Mouse (Mus musculus) lung, embryonic 15.5 days (tissue): ENCODE results near the gene Pax2. TPM values are rescaled to one million over a fixed set of nuclear protein-coding genes. Genes with fewer than 3 reads are reported as not detected.
"Not testable (repeated sequence)": the region's sequence is repeated elsewhere in the genome, so short reads cannot be mapped to it uniquely, and the experiment has no call there.

Experiments used
- ATAC-seq: fragments of 200-750 bp; cut with Nextera tagmentation; 2 replicates; pipeline ENCODE4 v1.8.0; 2017; ENCODE audit warnings: moderate number of reproducible peaks, borderline replicate concordance; ENCODE audit not compliant: low FRiP score, low TSS enrichment; ENCODE audit errors: extremely low read depth
- H3K27ac ChIP-seq: fragments of 300-500 bp; sonication (generic); 2 replicates; pipeline ENCODE4 v1.5.1; 2015; ENCODE audit warnings: moderate library complexity, mild to moderate bottlenecking, inconsistent platforms
- H3K27me3 ChIP-seq: fragments of 300-500 bp; sonication (generic); 2 replicates; pipeline ENCODE4 v1.6.1; 2015; ENCODE audit warnings: inconsistent platforms
- H3K36me3 ChIP-seq: fragments of 300-500 bp; sonication (generic); 2 replicates; pipeline ENCODE4 v1.6.1; 2015; ENCODE audit warnings: inconsistent platforms
- H3K4me1 ChIP-seq: fragments of 300-500 bp; sonication (generic); 2 replicates; pipeline ENCODE4 v1.6.1; 2015; ENCODE audit warnings: inconsistent platforms
- H3K4me2 ChIP-seq: fragments of 300-500 bp; sonication (generic); 2 replicates; pipeline ENCODE4 v1.6.1; 2015; ENCODE audit warnings: inconsistent platforms, mild to moderate bottlenecking, moderate library complexity
- H3K4me3 ChIP-seq: fragments of 300-500 bp; sonication (generic); 2 replicates; pipeline ENCODE4 v1.5.1; 2015; ENCODE audit warnings: mild to moderate bottlenecking, inconsistent platforms
- H3K9ac ChIP-seq: fragments of 300-500 bp; sonication (generic); 2 replicates; pipeline ENCODE4 v1.6.1; 2015; ENCODE audit warnings: inconsistent platforms
- H3K9me3 ChIP-seq: fragments of 300-500 bp; sonication (generic); 2 replicates; pipeline ENCODE4 v1.6.1; 2016; ENCODE audit warnings: inconsistent platforms
- WGBS: fragments of 180-500 bp; shearing (Covaris S2); methylation state at CpG from one replicate; pipeline ENCODE4 v1.1.7; 2015; 5-methylcytosine and 5-hydroxymethylcytosine counted together
- polyA plus RNA-seq: library from polyadenylated mRNA; unstranded; fragments of >200 nt; fragmentation: Nextera tagmentation; extraction: Ambion mirVana; gene quantifications from 2 replicates; pipeline ENCODE4 v1.2.1, GENCODE M21; 2015

Pax2 gene
- polyA plus RNA-seq, 1 experiment from 2014 or later: 0.10 TPM

- no peak for ATAC-seq
- Histone ChIP-seq H3K4me2 (no peak overlapping the region), H3K9me3 (no peaks in the 10 kb centered on the region), H3K36me3 (no peaks in the 10 kb centered on the region), H3K27me3 (peaks cover 83% of the 10 kb centered on the region), H3K4me3 (no peak overlapping the region), H3K9ac (no peak overlapping the region), H3K4me1 (peaks cover 27% of the 10 kb centered on the region), H3K27ac (no peak overlapping the region)
- 31% methylated on average over 1 of the region's 1 CpGs for WGBS
These were observed 77.5 kb downstream of the Pax2 start for GRCm38 (mm10) chr19:44833391-44833790.

- H3K9ac ChIP-seq: no peak overlapping the region
- no peak overlapping the region for H3K4me2 ChIP-seq
- no peak overlapping the region for H3K27ac ChIP-seq
- WGBS: 7% methylated on average over 11 of the region's 11 CpGs
- H3K36me3 ChIP-seq: no peaks in the 10 kb centered on the region
- no peak overlapping the region for H3K4me3 ChIP-seq
- ATAC-seq: no peak
- H3K4me1 ChIP-seq: peaks cover 27% of the 10 kb centered on the region
- H3K27me3 ChIP-seq: peaks cover 89% of the 10 kb centered on the region
- no peaks in the 10 kb centered on the region for H3K9me3 ChIP-seq
These were observed 78.6 kb downstream of the Pax2 start for GRCm38 (mm10) chr19:44834218-44835041.

- Histone ChIP-seq H3K4me3 (peak overlapping the region; percentile 48), H3K9me3 (no peaks in the 10 kb centered on the region), H3K27ac (no peak overlapping the region), H3K27me3 (peaks cover 97% of the 10 kb centered on the region), H3K4me2 (peak overlapping the region; percentile 81), H3K9ac (no peak overlapping the region), H3K4me1 (peaks cover 27% of the 10 kb centered on the region), H3K36me3 (no peaks in the 10 kb centered on the region)
- no peak for ATAC-seq
- 3% methylated on average over 34 of the region's 34 CpGs for WGBS
These were observed 79.4 kb downstream of the Pax2 start for GRCm38 (mm10) chr19:44835042-44835930.

GRCm38 (mm10) chr19:44835931-44836861, 80.4 kb downstream of the Pax2 start:
- ATAC-seq: peak; percentile 39
- WGBS: 1% methylated on average over 67 of the region's 71 CpGs
- Histone ChIP-seq H3K4me2 (peak overlapping the region; percentile 81), H3K36me3 (no peaks in the 10 kb centered on the region), H3K4me1 (peaks cover 27% of the 10 kb centered on the region), H3K4me3 (peak overlapping the region; percentile 48), H3K27me3 (peaks cover 90% of the 10 kb centered on the region), H3K9ac (no peak overlapping the region), H3K27ac (no peak overlapping the region), H3K9me3 (no peaks in the 10 kb centered on the region)

- Histone ChIP-seq H3K9ac (no peak overlapping the region), H3K4me2 (peak overlapping the region; percentile 81), H3K4me1 (peaks cover 27% of the 10 kb centered on the region), H3K27ac (no peak overlapping the region), H3K36me3 (no peaks in the 10 kb centered on the region), H3K9me3 (no peaks in the 10 kb centered on the region), H3K4me3 (peak overlapping the region; percentile 48), H3K27me3 (peaks cover 77% of the 10 kb centered on the region)
- WGBS: 2% methylated on average over 37 of the region's 37 CpGs
- ATAC-seq: no peak
These were observed 81.8 kb downstream of the Pax2 start for GRCm38 (mm10) chr19:44837426-44838205.

GRCm38 (mm10) chr19:44838321-44838720, 82.5 kb downstream of the Pax2 start:
- H3K36me3 ChIP-seq: no peaks in the 10 kb centered on the region
- peaks cover 27% of the 10 kb centered on the region for H3K4me1 ChIP-seq
- no peak overlapping the region for H3K9ac ChIP-seq
- H3K27ac ChIP-seq: no peak overlapping the region
- 11% methylated on average over 9 of the region's 9 CpGs for WGBS
- H3K27me3 ChIP-seq: peaks cover 73% of the 10 kb centered on the region
- H3K9me3 ChIP-seq: no peaks in the 10 kb centered on the region
- no peak for ATAC-seq
- no peak overlapping the region for H3K4me3 ChIP-seq
- peak overlapping the region; percentile 81; the same call in 1 of the 2 replicates for H3K4me2 ChIP-seq

- H3K4me2 ChIP-seq, H3K27ac ChIP-seq, H3K36me3 ChIP-seq, ATAC-seq, H3K4me3 ChIP-seq, H3K4me1 ChIP-seq, H3K9me3 ChIP-seq, H3K9ac ChIP-seq: not testable (repeated sequence)
- 87% methylated on average over 15 of the region's 15 CpGs for WGBS
- peaks cover 41% of the 10 kb centered on the region for H3K27me3 ChIP-seq
These were observed 86.8 kb downstream of the Pax2 start for GRCm38 (mm10) chr19:44842661-44843060.

- no peak overlapping the region for H3K4me3 ChIP-seq
- 68% methylated on average over 12 of the region's 12 CpGs for WGBS
- peaks cover 8% of the 10 kb centered on the region; the same call in 1 of the 2 replicates for H3K27me3 ChIP-seq
- no peaks in the 10 kb centered on the region for H3K4me1 ChIP-seq
- H3K36me3 ChIP-seq: no peaks in the 10 kb centered on the region
- H3K27ac ChIP-seq: no peak overlapping the region
- ATAC-seq: no peak
- no peaks in the 10 kb centered on the region for H3K9me3 ChIP-seq
- H3K9ac ChIP-seq: no peak overlapping the region
- H3K4me2 ChIP-seq: no peak overlapping the region
These were observed 93.6 kb downstream of the Pax2 start for GRCm38 (mm10) chr19:44849465-44849864.

- Histone ChIP-seq H3K9me3 (no peaks in the 10 kb centered on the region), H3K27me3 (peaks cover 6% of the 10 kb centered on the region; the same call in 1 of the 2 replicates), H3K27ac (no peak overlapping the region), H3K4me1 (no peaks in the 10 kb centered on the region), H3K4me3 (no peak overlapping the region), H3K9ac (no peak overlapping the region), H3K4me2 (no peak overlapping the region), H3K36me3 (no peaks in the 10 kb centered on the region)
- ATAC-seq: no peak
- 85% methylated on average over 1 of the region's 1 CpGs for whole genome bisulfite sequencing
These were observed 102.8 kb downstream of the Pax2 start for GRCm38 (mm10) chr19:44858671-44859070.

- Histone ChIP-seq H3K27me3 (peaks cover 13% of the 10 kb centered on the region; the same call in 1 of the 2 replicates), H3K4me2 (no peak overlapping the region), H3K4me3 (no peak overlapping the region), H3K9me3 (no peaks in the 10 kb centered on the region), H3K27ac (no peak overlapping the region), H3K4me1 (no peaks in the 10 kb centered on the region), H3K9ac (no peak overlapping the region), H3K36me3 (no peaks in the 10 kb centered on the region)
- 61% methylated on average over 2 of the region's 2 CpGs for WGBS
- no peak for ATAC-seq
These were observed 112.9 kb downstream of the Pax2 start for GRCm38 (mm10) chr19:44868766-44869165.
